In genomic region chr7:44553826-44554225, GRCm38 (mm10) we compare ENCODE assay signal across 8 mouse cellular contexts. TPM values are rescaled to one million over a fixed set of nuclear protein-coding genes. Genes with fewer than 3 reads are reported as not detected.
A peak's percentile ranks its signal among the peaks of the same experiment; 100 is the strongest.
DNase-seq lines count a peak whose midpoint lies in the region; ATAC-seq and TF ChIP-seq lines count a peak whose summit lies in the region.

Nr1h2 (minus strand) TSS chr7:44553951.

- no peak for TF ChIP-seq CTCF in bone marrow, adult 2 months (IDR thresholded peaks at IDR 0.05; ENCODE audit: control insufficient read depth, insufficient read depth, low read length)
- TF ChIP-seq CTCF in midbrain, postnatal 0 days (IDR thresholded peaks at IDR 0.05): 0 out of 2 replicates have a peak, but pooled peaks have one; percentile 8

- peak; percentile 81 for ATAC-seq in embryonic facial prominence, embryonic 15.5 days (ENCODE audit: insufficient number of reproducible peaks, low FRiP score, low TSS enrichment, low read depth)
- peak; percentile 86 for ATAC-seq in limb, embryonic 14.5 days (ENCODE audit: low FRiP score, low read depth)
- peak; percentile 83 for ATAC-seq in midbrain, postnatal 0 days (ENCODE audit: low FRiP score)

- H3K27me3 ChIP-seq in embryonic facial prominence, embryonic 15.5 days: no peaks in the 10 kb centered on the region
- no peaks in the 10 kb centered on the region for H3K27me3 ChIP-seq in limb, embryonic 14.5 days (ENCODE audit: control insufficient read depth, insufficient read depth, low read length)
- H3K27me3 ChIP-seq in midbrain, postnatal 0 days (ENCODE audit: insufficient read depth, low read length): 0 out of 2 replicates have a peak, but pooled peaks cover 3% of the 10 kb centered on the region

- peaks cover 31% of the 10 kb centered on the region for H3K36me3 ChIP-seq in embryonic facial prominence, embryonic 15.5 days
- peaks cover 26% of the 10 kb centered on the region for H3K36me3 ChIP-seq in limb, embryonic 14.5 days (ENCODE audit: control insufficient read depth, insufficient read depth, low read length)
- H3K36me3 ChIP-seq in midbrain, postnatal 0 days (ENCODE audit: insufficient read depth, low read length): peaks cover 19% of the 10 kb centered on the region

- DNase-seq in 416B (ENCODE audit: low read depth): peak; percentile 98
- peak; percentile 96 for DNase-seq in heart, adult 8-10 months (ENCODE audit: low spot score)
- DNase-seq in kidney, adult 9 months: peak; percentile 98
- DNase-seq in limb, embryonic 14.5 days (ENCODE audit: low spot score): peak; percentile 99
- DNase-seq in midbrain, postnatal 0 days (ENCODE audit: low spot score): peak; percentile 97
- DNase-seq in spleen, postnatal 14 days (ENCODE audit: low spot score in 2 of 2): peak; percentile 89 to 97

- peak within 1 kb of the TSS; percentile 99 for H3K4me3 ChIP-seq in bone marrow, adult 2 months (replicated peaks; ENCODE audit: control insufficient read depth, low read depth, low read length)
- H3K4me3 ChIP-seq in embryonic facial prominence, embryonic 15.5 days (replicated peaks): peak within 1 kb of the TSS; percentile 96
- H3K4me3 ChIP-seq in limb, embryonic 14.5 days (replicated peaks; ENCODE audit: low read length): peak within 1 kb of the TSS; percentile 93
- peak within 1 kb of the TSS; percentile 72 for H3K4me3 ChIP-seq in midbrain, postnatal 0 days (ENCODE audit: low read depth, low read length)

- H3K27ac ChIP-seq in bone marrow, adult 2 months (ENCODE audit: control insufficient read depth, insufficient read depth, low read depth, low read length, poor library complexity): peak within 1 kb of the TSS; percentile 100
- peak within 1 kb of the TSS; percentile 99 for H3K27ac ChIP-seq in embryonic facial prominence, embryonic 15.5 days (replicated peaks)
- H3K27ac ChIP-seq in limb, embryonic 14.5 days (replicated peaks; ENCODE audit: low read depth, low read length): peak within 1 kb of the TSS; percentile 96
- H3K27ac ChIP-seq in midbrain, postnatal 0 days (ENCODE audit: low read depth, low read length): peak within 1 kb of the TSS; percentile 79

- H3K9me3 ChIP-seq in embryonic facial prominence, embryonic 15.5 days (replicated peaks): no peaks in the 10 kb centered on the region
- H3K9me3 ChIP-seq in limb, embryonic 14.5 days (ENCODE audit: control insufficient read depth, low read length): no peaks in the 10 kb centered on the region
- H3K9me3 ChIP-seq in midbrain, postnatal 0 days (ENCODE audit: low read length): no peaks in the 10 kb centered on the region

- H3K4me1 ChIP-seq in bone marrow, adult 2 months (ENCODE audit: control insufficient read depth, insufficient read depth, low read length): peaks cover 2% of the 10 kb centered on the region; the same call in 1 of the 2 replicates
- H3K4me1 ChIP-seq in embryonic facial prominence, embryonic 15.5 days: peaks cover 15% of the 10 kb centered on the region
- H3K4me1 ChIP-seq in limb, embryonic 14.5 days (ENCODE audit: control insufficient read depth, insufficient read depth, low read length): peaks cover 6% of the 10 kb centered on the region
- H3K4me1 ChIP-seq in midbrain, postnatal 0 days (ENCODE audit: insufficient read depth, low read length): 0 out of 2 replicates have a peak, but pooled peaks cover 4% of the 10 kb centered on the region

- under 1% methylated on average over 22 of the region's 22 CpGs for WGBS in bone marrow, adult 2 months
- WGBS in embryonic facial prominence, embryonic 15.5 days: under 1% methylated on average over 22 of the region's 22 CpGs
- WGBS in limb, embryonic 14.5 days: under 1% methylated on average over 22 of the region's 22 CpGs
- WGBS in midbrain, postnatal 0 days: under 1% methylated on average over 22 of the region's 22 CpGs

- TF ChIP-seq POLR2A in bone marrow, adult 2 months (IDR thresholded peaks at IDR 0.05; ENCODE audit: borderline replicate concordance, control insufficient read depth, low read depth, low read length): peak; percentile 57; the same call in 1 of the 2 replicates
- no peak for TF ChIP-seq POLR2A in limb, embryonic 14.5 days (IDR thresholded peaks at IDR 0.05; ENCODE audit: borderline replicate concordance, extremely low read depth, insufficient read depth, insufficient read length)

- H3K9ac ChIP-seq in embryonic facial prominence, embryonic 15.5 days: peak within 1 kb of the TSS; percentile 78
- peak within 1 kb of the TSS; percentile 55 for H3K9ac ChIP-seq in limb, embryonic 14.5 days (ENCODE audit: low read depth, low read length, severe bottlenecking)
- H3K9ac ChIP-seq in midbrain, postnatal 0 days (replicated peaks; ENCODE audit: low read length, poor library complexity, severe bottlenecking): peak within 1 kb of the TSS; percentile 34

- H3K4me2 ChIP-seq in embryonic facial prominence, embryonic 15.5 days (replicated peaks): peak within 1 kb of the TSS; percentile 71
- peak within 1 kb of the TSS; percentile 56 for H3K4me2 ChIP-seq in limb, embryonic 14.5 days (replicated peaks; ENCODE audit: low read depth, low read length, severe bottlenecking)
- peak within 1 kb of the TSS; percentile 89 for H3K4me2 ChIP-seq in midbrain, postnatal 0 days (ENCODE audit: low read depth, low read length, poor library complexity, severe bottlenecking)

RNA-seq across cellular contexts. Expression of gene Nr1h2, which starts in this region (rescaled TPM):
- 87.8 and 123 TPM in 2 replicates for polyA plus RNA-seq in bone marrow, adult 2 months (2011; ENCODE audit: insufficient read depth, insufficient read length, low replicate concordance, missing spikeins)
- 76.9 and 83.4 TPM in 2 replicates for polyA plus RNA-seq in embryonic facial prominence, embryonic 15.5 days (2015; fragmentation: Nextera tagmentation; extraction: Ambion mirVana)
- total RNA-seq in heart, adult 8-10 months (2022): 10 to 100 TPM; 42.6 to 56.6 (median 45.5) TPM
- 88.9 and 117 TPM in 2 replicates for polyA plus RNA-seq in limb, embryonic 14.5 days (2012; rRNA removed)
- polyA plus RNA-seq in limb, embryonic 14.5 days (2014; fragmentation: Nextera tagmentation; extraction: Ambion mirVana): 63.8 and 75.9 TPM in 2 replicates
- total RNA-seq in midbrain, postnatal 0 days (2014; rRNA removed): 46.8 and 47.7 TPM in 2 replicates
- polyA plus RNA-seq in midbrain, postnatal 0 days (2015; fragmentation: Nextera tagmentation; extraction: Ambion mirVana): 41.2 and 48.0 TPM in 2 replicates

Comparison
In these comparisons a context has a peak if more than half of its experiments do, and no peak if none do; other contexts are left out.
1. Peak in every context shown above with its lines: DNase-seq, ATAC-seq, H3K4me3 ChIP-seq and H3K27ac ChIP-seq.